Mouse (Mus musculus) adrenal gland, adult 2 months (tissue): ENCODE measurements around the gene Gm27021. TPM values are rescaled to one million over a fixed set of nuclear protein-coding genes. Genes with fewer than 3 reads are reported as not detected.

Experiments
- DNase-seq: peaks from one replicate; pipeline ENCODE4 v3.0.0; 2021
- long read RNA-seq: library from polyadenylated mRNA; stranded (forward); transcript quantifications from one replicate; pipeline ENCODE4 v2.0.0, GENCODE M21; 2021
- polyA plus RNA-seq: library from polyadenylated mRNA; depleted of rRNA; stranded (reverse); fragments of >200 nt; gene quantifications from 2 replicates; pipeline ENCODE4 v1.2.3, GENCODE M21; 2012; rRNA removed
- total RNA-seq, 2 experiments: library from RNA; stranded (reverse); gene quantifications; 2 replicates each; pipeline ENCODE4 v1.2.3; 2021

The Gm27021 gene
- not detected for total RNA-seq
- 3.4 and 10.8 TPM in 2 replicates for polyA plus RNA-seq
- long read RNA-seq, partial matches to known transcripts, result 8 of 8 reads
- long read RNA-seq, other reads (novel, unspliced or antisense), result 0 of 8 reads

DNA sequence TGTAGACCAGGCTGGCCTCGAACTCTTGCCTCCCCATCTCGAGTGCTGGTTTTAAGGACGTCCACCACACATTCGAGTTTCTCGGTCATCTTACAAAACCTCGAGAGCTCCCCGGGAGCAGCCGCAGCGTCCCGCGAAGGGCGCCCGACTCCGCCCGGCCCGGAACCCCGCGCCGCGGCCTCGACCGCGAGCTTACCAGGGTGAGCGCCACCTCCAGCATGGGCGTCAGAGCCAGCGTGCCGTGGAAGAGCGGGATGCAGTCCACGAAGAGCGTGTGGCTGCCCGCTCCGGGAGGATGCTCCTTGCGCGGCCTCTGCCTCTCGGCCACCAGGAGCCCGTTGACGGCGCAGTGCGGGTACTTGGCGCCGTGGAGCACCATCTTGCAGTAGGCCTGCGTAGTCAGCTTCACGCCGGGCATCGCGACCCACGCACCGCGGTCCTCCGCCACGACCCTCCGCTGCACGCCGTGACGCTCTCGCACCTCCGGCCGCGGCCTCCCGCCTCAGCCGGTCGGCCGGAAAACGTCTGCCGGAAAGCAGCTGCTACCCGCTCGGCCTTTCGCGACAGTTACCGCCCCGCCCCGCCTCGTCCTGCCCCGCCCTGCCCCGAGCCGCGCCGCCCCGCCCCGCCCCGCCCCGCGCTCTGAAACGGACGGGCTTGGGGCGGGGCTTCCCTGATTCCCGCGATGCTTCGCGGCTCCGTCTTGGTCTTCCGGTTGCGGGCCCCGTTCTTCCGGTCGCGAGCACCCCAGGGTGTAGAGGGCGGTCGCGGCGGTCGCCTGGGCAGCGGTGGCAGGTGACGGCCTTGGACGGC, at the start of gene Gm27021, which contains the start of gene Cox4i1:
Gm27021 (minus strand) TSS at position 519 of the 813 bp plus-strand sequence.
Cox4i1 (plus strand) TSS at position 662 of the 813 bp plus-strand sequence.
- peak; percentile 94 for DNase-seq

DNA sequence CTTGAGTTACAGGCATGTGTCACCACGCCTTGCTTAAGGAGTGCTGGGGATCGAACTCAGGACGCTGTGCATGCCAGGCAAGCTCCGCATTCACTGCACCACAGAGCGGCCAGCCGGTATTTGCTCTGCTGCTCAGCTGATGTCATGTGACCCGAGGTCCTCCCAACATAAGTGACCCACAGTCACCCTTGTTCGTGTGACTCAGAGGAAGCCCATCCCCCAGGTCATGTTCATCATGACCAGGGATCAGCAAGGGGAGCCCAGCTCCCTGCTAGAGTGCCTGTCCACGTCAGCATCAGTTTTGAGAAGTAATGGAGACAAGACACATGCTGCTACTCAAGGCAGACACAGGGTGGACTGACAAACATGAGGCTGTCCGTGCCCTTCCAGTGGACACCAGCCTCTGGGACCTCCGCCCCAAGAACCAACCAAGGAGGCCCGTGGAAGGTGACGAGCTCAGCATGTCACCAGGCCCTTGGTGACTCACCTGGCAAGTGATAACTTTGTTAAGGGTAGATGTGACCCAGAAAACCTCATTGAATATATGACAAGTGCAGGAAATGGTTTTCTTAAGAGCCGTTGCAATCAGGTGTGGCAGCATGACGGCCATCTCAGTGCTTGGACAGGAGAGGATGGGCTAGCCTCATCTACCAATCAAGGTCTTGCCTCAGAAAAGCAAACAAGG, 48.3 kb upstream of the Gm27021 start:
- DNase-seq, result no peak

DNA sequence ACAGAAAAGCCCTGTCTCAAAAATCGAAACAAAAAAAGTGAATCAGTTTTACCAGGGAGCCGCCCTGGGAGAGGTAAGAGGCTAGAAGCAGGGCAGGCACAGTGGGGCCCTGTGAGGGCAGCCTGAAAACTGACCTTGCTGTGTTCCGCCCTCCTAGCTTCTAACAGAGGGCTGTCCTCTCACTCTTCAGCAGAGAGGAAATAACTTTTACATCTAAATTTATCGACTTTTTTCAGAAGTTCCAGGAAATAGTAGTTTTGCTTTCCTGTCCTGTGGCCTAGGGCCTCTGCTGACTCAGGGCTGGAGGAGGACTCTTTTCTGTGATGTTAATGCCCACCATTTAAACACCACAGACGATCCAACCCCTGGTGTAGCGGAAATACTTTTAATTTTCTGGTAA, 47.3 kb upstream of the Gm27021 start:
- DNase-seq, result no peak

DNA sequence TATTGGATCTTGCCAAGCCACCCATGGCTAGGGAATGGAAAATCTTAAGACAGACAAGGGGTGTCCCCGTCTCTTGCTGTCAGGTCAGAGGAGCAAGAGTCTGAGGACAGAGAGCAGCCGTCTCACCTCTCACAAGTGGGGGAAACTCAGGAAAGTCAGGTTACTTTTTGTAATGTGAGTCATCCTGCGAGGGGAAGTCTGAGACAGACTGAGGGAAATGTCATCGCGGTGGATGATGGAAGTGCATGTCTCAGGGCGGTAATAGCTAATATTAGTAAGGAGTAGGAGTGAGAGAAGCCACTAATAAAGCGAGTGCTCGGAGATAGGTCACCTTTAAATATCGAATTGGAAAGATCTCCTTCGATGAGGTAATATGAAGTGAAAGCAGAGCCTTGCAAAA, 41.3 kb upstream of the Gm27021 start:
- no peak for DNase-seq

DNA sequence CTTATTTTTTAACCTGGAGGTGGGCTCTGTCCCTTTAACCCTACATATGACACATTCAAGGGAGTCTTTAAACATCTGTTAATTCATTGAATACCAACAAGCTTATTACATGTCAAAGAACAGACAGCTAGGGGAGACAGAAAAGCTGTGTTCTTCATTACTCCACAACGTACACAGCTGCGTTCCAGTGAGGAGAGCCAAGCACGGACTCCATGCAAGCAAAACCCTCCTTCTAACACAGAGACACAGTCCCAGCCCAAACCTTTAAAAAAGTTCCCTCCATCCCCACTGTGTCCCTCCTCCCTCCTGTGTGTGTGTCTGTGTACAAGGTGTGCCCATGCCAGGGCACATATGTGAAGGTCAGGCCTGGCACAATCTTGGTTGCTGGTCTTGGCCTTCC, 38.3 kb upstream of the Gm27021 start:
- no peak for DNase-seq

DNA sequence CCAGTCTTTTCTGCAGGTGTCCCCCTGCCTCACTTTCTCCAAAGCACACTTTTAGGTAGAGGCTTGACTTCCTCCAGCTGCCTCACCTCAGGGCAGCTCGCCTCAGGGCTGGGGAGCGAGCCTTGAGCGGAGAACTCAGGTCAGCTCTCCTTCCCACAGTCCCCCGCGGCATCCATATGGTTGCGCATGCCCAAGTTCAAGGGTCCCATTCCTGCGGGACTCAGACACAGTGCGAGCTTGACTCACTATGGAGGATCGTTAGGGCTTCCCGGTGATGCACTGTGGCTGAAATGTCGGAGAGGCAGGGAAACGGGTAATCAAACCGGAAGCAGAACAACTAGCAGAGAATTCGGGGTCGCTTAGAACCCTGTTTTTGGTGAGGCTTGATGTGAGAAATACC, 37.3 kb upstream of the Gm27021 start:
- DNase-seq, result no peak

DNA sequence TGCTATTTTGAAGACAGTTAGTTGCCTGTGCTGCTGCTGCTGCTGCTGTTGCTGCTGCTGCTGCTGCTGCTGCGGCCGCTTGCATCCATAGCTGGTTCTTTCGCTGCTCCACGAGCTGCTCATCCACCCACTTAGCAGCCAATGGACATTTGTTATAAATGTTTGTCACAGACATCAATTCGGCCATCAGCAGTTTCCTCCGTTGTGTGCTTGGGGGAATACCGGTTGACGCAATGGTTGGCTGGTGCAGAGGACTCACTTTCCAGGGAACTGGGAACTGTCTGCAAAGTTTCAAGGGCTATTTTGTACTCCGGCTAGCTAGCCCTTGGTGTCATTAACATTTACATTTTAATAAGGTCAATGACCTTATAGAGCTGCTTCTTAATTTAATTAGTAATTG, 36.3 kb upstream of the Gm27021 start:
- DNase-seq, result no peak

DNA sequence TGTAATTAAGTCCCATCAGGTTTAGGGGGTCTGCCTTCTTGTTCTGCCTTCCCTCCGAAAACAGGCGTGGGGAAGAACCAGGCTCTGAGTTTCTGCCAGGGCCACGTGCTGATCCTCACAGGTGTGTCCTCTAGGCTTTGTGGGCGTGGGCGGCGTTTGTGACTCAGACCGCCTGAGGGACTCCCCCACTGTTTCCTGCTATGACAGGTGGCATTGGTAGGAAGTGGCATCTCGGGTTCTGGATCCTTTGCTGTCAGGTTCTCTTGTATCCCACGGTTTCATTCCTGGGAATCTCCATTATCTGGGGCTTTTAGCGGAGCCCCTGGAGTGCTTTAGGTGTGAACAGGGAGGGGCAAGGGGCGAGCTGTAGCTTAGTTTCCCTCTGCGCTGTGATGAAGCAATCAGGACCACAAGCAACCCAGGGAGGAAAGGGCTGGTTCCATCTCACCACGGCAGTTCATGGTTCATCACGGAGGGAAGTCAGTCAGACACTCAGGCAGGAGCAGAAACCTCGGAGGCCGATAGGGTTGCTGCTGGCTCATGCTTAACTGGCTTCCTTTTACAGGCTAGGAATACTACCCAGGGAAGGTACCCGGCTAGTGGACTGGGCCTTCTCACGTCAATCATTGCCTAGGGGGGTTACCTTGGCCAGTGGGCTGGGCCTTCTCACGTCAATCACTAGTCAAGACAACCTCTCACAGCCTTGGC, 34.0 kb upstream of the Gm27021 start:
- DNase-seq, result no peak

DNA sequence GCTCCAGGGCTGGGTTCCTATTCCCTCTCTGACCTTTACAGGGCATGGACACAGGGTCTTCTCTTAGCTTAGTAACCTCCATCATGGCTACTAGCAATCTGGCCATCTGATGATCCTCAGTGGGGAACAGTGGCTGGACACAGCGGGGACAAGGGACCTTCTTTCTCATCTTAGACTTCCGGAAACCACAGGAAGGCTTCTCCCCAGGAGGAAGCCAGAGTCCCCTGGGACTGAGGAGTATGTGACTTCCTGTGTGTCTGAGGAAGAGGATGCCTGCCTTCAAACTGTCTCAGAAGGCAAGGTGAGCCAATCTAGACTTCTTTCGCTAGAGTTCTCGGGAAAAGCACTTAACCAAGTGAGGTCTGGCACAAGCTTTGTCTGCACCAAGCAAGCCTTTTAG, 32.2 kb upstream of the Gm27021 start:
- DNase-seq, result no peak

DNA sequence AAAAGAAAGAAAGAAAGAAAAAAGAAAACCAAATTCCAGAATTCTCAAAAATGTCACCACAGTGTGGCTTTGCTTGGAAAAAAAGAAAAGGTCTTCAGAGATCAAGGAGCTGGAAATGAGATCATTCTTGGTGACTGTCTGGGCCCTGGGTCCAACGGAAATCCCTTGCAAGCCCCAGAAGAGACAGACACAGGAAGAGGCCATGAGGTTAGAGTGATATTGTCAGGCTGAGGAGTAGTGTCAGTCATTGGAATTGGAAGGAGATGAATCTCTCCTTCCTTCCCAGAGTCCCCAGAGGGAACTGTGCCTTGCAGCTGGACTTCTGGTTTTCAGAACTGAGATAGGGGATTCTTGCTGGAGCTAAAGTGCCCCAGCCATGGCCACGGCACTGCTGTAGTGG, 31.7 kb upstream of the Gm27021 start:
- DNase-seq, result no peak

DNA sequence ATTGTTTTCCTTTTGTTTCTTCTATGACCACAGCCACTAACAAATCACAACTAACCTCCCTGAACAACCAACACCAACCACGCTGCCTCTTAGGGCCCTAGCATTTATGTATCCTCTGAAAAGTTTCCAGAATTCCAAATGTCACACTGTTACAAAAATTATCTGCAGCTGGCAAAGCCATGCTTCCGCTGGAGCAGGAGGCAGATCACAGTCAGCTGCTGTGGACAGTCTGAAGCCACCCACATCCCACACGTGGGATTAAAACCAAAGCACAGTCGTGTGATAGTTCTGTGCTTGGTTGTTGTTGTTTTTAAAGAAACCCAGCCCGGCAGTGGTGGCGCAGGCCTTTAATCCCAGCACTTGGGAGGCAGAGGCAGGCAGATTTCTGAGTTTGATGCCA, 31.2 kb upstream of the Gm27021 start:
- DNase-seq, result no peak

DNA sequence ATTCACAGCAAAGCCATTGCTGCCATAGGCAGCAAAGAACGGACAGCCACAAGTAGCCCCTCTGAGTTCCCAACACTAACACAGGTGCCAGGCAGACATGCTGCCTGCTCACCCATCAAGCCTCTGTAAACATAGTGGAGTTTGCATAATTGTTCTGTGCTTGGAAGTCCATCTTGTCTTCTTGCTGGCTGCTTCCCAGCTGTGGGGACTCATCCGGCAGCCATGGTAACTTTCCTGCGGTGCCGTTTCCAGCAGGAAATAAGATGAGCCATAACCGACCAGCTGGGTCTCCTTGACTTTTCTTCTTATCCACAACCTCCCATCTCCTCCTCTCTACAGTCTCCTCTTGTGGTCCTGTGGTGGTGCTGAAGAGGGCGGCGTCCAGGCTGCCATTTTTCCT, 30.5 kb upstream of the Gm27021 start:
- no peak for DNase-seq

DNA sequence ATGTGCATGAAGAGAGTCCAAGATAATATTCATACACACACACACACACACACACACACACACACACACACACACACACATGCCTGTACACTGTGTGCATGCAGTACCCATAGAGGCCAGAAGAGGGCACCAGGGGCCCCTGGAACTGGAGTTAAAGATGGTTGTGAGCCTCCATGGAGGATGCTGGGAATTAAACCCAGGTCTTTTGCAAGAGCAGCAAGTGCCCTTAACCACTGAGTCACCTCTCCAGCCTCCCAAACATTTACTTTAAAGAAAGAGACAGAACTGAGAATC, 30.0 kb upstream of the Gm27021 start:
- no peak for DNase-seq

DNA sequence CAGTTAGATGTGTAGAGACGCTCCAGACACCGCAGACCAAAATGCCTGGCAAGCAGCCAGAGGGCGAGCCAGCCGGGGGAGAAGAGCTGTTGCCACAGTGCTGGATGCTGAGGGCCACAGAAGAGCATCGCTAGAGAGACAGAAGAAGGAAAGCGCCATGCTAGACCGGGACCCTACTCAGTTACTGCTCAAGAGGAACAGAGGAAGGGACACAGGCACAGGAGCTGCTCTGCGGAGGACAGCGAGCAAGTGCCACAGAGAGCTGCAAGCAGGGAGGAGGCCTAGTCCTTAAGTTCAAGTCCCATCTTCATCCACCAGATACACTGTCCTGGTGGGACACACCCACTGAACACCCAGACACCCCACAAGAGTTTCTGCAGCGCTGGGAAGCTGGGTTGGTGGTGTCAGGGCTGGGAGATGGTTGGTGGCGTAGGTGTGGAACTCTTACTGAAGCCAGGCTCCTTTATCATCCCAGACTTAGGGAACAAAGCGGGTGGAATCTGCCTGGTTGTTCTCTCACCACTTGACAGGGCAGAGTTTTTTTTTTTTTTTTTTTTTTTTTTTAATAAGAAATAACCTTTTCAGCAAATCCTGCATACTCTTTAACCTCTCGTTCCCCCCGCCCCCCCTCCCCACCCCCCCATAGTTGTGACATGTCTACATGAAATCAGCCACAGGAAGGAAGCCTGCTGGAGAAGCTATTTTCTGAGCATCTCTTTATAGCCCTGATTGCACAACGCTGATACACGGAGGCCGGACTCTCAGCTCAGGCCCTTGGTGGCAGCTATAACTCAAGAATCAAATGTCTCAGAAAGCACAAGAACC, 29.5 kb upstream of the Gm27021 start:
- DNase-seq, result peak; percentile 55

DNA sequence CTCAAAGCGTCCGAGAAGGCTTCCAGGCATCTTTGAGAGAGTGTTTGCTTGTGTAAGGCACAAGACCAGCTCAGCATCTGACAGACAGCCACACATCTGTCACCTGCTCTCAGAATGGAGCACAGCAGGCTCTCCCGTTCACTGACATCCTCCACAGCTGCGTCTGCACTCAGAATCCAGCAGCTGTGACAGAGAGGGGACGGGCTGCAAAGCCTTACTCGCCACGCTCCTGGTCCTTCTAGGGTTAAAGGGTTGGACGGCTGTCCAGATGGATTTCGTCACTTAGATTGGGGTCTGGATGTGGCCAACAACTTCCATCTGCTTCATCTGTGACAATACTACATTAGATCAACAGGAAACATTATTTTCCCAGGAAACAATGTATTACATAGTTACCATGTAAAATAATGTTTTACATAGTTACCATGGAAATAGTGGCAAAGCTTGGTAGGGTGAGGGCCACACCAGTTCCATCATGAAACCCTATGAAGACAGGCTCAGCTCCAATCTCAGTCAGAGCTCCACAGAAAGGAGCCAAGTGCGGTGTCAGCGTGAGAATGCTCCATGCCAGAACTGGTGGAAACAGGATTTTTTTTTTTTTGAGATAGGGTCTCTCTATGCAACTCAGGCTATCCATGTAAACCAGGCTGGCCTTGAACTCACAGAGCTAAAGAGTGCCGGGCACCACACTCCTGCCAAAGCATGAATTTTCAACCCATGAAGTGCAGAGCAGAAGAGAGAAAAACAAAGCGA, 28.7 kb upstream of the Gm27021 start:
- DNase-seq, result no peak

DNA sequence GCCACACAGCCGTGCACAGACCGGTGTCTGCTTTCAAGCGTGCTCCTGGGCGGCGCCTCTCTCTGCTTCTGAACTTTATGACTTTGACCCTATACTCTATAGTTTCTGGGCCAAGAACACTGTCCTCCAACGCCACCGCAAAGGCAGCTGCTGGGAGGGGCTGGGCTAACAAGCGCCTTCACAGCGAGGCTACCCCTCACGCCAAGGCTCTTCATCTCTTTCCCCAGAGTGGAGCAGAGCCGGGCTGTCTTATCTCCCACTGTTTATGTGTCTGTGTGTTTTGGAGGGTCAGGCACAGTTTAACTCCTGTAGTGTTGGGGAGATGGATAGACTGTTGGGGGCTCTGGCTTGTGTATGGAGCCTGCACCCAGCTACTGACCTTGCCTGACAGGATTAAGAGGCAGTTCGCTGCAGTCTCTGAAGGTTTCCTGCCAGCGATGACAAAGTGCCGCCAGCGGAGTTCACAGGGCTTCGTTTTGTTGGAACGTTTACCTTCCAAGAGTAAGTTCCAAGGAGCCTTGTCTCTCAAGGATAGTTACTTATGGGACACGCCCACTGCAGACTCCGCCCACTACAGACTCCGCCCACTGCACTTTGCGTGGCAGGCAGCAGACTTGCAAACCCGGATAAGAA, 26.1 kb upstream of the Gm27021 start:
- DNase-seq, result peak; percentile 47

DNA sequence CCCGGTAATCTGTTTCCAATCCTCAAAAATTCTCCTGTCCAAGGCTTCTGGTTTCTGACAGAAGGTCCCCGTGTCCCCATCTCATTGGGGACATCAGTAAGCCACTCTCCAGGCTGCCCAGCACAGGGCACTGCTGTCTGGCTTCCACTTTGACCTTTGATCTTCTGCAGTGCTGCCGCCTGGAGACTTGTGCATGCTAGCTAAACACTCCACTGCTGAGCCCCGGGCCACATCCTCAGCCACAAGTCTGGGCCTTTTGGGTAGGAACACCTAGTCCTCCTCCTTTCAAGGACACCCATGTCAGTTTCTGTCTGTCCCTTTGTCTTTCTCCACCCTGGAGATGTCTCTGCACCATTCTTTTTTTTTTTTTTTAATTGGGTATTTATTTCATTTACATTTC, 25.1 kb upstream of the Gm27021 start:
- DNase-seq, result no peak

DNA sequence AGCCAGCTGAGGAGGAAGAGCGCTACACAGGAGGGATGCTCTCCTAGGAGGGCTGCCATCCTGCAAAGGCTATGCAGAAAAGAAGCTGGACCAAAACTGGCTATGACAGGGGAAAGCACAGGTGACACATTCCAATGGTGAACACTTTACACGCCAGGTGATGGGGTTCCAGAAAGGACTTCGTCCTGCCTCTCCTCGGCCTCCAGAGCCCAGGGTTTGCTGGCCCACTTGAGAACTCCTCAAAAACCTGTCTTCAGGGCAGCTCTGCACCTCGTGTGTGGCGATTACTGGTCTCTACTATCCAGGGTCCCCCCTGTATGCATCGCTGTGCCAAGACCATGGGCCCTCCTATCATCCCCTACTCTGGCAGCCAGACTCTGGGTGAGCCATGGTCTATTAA, 20.6 kb upstream of the Gm27021 start:
- DNase-seq, result no peak

DNA sequence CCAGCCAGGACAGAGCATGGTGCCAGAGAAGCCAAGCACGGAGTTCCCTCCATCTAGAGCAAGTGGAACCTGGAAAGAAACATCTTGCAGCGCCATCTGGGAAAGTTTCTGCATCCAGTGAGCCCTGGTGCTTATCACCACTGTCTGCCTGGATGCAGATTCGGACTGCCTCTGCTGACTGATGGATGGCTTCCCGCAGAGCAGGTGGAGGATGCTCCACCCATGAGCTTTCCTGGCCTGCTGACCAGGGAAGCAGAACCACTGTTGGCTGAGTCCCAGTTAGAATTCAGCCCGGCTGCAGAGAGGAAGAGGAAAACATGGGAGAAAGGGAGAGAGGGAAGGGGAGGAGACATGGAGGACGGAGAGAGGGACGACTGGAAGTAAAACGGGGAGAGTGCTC, 19.9 kb upstream of the Gm27021 start:
- no peak for DNase-seq

DNA sequence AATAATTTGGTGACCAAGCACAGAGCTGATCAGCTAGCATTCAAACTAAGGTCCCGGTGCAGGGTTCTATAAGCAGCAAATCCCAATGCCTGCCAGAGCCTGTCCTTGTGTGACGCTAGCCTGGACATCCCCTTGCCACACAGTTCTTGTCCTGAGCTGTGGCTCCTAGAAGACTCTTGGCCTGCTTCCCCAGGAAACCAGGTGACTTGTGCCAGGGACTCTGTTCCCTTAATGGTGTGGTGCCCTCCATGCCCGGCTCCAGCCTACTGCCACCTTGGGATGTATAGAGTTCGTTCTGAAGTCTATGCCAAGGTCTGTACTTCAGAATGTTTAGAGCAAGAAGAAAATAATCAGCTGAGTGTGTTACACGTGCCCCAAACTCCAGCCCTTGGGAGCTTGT, 18.7 kb upstream of the Gm27021 start:
- no peak for DNase-seq

DNA sequence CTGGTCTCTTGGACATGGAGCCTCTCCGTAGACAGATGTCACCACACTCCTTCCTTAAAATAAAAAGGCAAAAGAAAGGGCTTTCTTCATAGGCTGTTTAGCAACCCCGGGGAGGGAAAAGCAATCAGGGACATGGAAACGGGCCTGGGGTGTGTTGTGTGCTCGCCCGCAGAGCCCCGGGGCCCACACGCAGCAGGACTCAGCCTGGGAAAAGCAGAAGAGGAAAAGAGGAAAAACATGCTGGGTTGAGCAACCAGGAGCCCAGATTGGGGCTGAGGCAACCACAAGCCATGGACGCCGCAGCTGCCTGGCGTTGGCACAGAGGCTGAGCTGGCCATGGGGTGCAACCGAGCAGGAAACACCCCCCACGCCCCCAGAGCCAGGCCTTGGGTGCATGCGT, 18.2 kb upstream of the Gm27021 start:
- peak; percentile 70 for DNase-seq
